Mouse (Mus musculus) cerebellum, adult 2 months (tissue): ENCODE data around the gene Nr2e3.

Experiments used
- CTCF ChIP-seq: fragments of 200-500 bp; IDR thresholded peaks from 2 replicates; pipeline ENCODE4 v1.5.1; 2011; ENCODE audit warnings: low read depth, mild to moderate bottlenecking, control low read depth, low read length, moderate library complexity, borderline replicate concordance; ENCODE audit not compliant: insufficient read depth
- POLR2A ChIP-seq: fragments of 200-500 bp; IDR thresholded peaks from 2 replicates; pipeline ENCODE4 v1.6.1; 2011; ENCODE audit warnings: low read length, control low read depth, borderline replicate concordance; ENCODE audit not compliant: insufficient read depth

DNA sequence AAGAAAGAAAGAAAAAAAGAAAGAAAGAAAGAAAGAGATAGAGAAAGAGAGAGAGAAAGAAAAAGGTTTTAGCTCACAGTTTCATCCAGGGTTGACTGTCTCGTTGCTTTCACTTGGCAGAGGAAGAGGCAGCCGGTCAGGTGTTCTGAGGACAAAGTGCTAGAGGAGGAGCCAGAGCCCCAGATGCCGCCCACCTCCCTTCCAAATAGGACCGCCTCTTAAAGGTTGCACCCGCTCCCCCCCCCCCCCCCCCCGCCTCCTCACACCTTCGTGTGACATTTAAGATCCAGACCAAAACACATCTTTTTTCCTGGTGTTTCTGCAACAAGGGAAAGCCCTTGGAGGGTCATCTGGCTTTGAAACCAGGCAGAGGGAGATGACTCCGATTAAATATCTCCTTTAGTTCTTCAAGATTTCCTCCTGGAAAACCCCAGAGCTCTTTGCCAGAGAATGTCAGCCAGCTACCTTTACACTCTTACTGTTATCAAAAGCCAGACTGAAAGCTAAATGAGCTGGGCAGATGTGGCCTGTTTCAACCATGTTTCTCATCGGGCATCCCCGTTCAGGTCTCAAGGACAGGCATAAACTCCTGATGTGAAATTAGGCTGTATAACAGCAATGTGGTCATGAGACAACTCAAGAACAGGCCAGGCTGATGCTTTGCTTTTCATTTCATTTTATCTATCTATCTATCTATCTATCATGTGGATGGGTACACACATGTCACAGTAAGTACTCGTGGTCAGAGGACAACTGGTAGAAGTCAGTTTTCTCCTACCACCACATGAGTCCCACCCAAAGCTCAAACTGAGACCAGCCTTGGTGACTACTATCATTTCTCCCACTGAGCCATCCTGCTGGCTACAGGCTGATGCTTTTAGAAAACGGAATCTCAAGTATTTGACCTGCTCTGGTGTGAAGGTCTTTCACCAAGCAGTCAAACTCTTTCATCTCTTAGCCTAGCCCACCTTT lies 19.3 kb downstream of the Nr2e3 start:
- TF ChIP-seq CTCF (no peak), POLR2A (no peak)
